Mouse (Mus musculus) CH12.LX (cell line): Measurements from ENCODE around the gene Wdfy2. TPM values are rescaled to one million over a fixed set of nuclear protein-coding genes. Genes with fewer than 3 reads are reported as not detected.

Source experiments
- DNase-seq: peaks from one replicate; pipeline ENCODE4 v3.0.0-alpha.2; 2013; ENCODE audit errors: extremely low read depth
- H3K27ac ChIP-seq: 2 replicates; pipeline ENCODE4 v1.5.1; 2012; ENCODE audit warnings: low read depth, mild to moderate bottlenecking, control low read depth, moderate library complexity; ENCODE audit not compliant: insufficient read depth
- H3K27me3 ChIP-seq: replicated peaks from 2 replicates; pipeline ENCODE3; 2012; ENCODE audit warnings: inconsistent platforms
- H3K36me3 ChIP-seq, 2 experiments: replicated peaks in 1 of 2; 2 replicates each; pipeline versions ENCODE3 to v1.6.1; 2012; ENCODE audit warnings: inconsistent platforms in 1 of 2, low read length in 1 of 2, mild to moderate bottlenecking in 1 of 2, mixed read lengths in 1 of 2, moderate library complexity in 1 of 2; ENCODE audit not compliant: control insufficient read depth in 1 of 2, insufficient read depth in 1 of 2
- H3K4me1 ChIP-seq, 2 experiments: 2 replicates each; pipeline ENCODE4 v1.6.1; 2012; ENCODE audit warnings: inconsistent platforms in 1 of 2, moderate library complexity in 1 of 2; ENCODE audit not compliant: insufficient read depth in 2 of 2, control insufficient read depth in 1 of 2
- H3K4me2 ChIP-seq: 2 replicates; pipeline ENCODE4 v1.6.1; 2012; ENCODE audit warnings: low read depth, mild to moderate bottlenecking, control low read depth; ENCODE audit not compliant: poor library complexity, insufficient read depth, severe bottlenecking
- H3K4me3 ChIP-seq, 3 experiments: fragments of 150-350 bp in 1 of 3; sonication (generic) in 1 of 3; replicated peaks in 1 of 3; 2 replicates each; pipeline versions ENCODE3 to v1.5.1; 2011 to 2012; ENCODE audit warnings: low read depth in 2 of 3, low read length in 2 of 3, mild to moderate bottlenecking in 2 of 3, moderate library complexity in 2 of 3, control low read depth in 1 of 3, improper control_type of control experiment in 1 of 3, inconsistent platforms in 1 of 3, mixed read lengths in 1 of 3; ENCODE audit not compliant: poor library complexity in 1 of 3
- H3K79me2 ChIP-seq: replicated peaks from 2 replicates; pipeline ENCODE4 v1.6.1; 2012; ENCODE audit warnings: mild to moderate bottlenecking, moderate library complexity; ENCODE audit not compliant: control insufficient read depth, poor library complexity, insufficient read depth, severe bottlenecking; ENCODE audit errors: extremely low read depth
- H3K9ac ChIP-seq: 2 replicates; pipeline ENCODE4 v1.6.1; 2012; ENCODE audit warnings: low read depth, mild to moderate bottlenecking, control low read depth, moderate library complexity; ENCODE audit not compliant: insufficient read depth
- H3K9me3 ChIP-seq: replicated peaks from 2 replicates; pipeline ENCODE3; 2012; ENCODE audit warnings: low read length, inconsistent platforms, mixed read lengths
- BHLHE40 ChIP-seq: IDR thresholded peaks from 2 replicates; pipeline ENCODE4 v1.6.1; 2011; ENCODE audit warnings: mild to moderate bottlenecking, low read depth, low read length, improper control_type of control experiment
- CHD1 ChIP-seq: IDR thresholded peaks from 2 replicates; pipeline ENCODE4 v1.6.1; 2012; ENCODE audit warnings: low read depth, low read length, improper control_type of control experiment, inconsistent platforms
- CHD2 ChIP-seq: IDR thresholded peaks from 2 replicates; pipeline ENCODE4 v1.6.1; 2011; ENCODE audit warnings: low read length, improper control_type of control experiment
- CTCF ChIP-seq, 2 experiments: IDR thresholded peaks in 1 of 2; conservative IDR thresholded peaks in 1 of 2; 2 replicates each; pipeline ENCODE4 v1.5.1; 2011 to 2012; ENCODE audit warnings: low read depth in 2 of 2, low read length in 2 of 2, improper control_type of control experiment in 1 of 2, inconsistent platforms in 1 of 2, mild to moderate bottlenecking in 1 of 2, moderate library complexity in 1 of 2
- E2F4 ChIP-seq: IDR thresholded peaks from 2 replicates; pipeline ENCODE4 v1.6.1; 2011; ENCODE audit warnings: low read depth, low read length, improper control_type of control experiment; ENCODE audit not compliant: insufficient replicate concordance
- ELF1 ChIP-seq: IDR thresholded peaks from 2 replicates; pipeline ENCODE4 v1.6.1; 2014; ENCODE audit warnings: low read depth, mild to moderate bottlenecking, inconsistent platforms, low read length, improper control_type of control experiment
- EP300 ChIP-seq: IDR thresholded peaks from 2 replicates; pipeline ENCODE4 v1.6.1; 2011; ENCODE audit warnings: low read length, improper control_type of control experiment
- ETS1 ChIP-seq: conservative IDR thresholded peaks from 2 replicates; pipeline ENCODE4 v1.6.1; 2012; ENCODE audit warnings: low read depth, mild to moderate bottlenecking, inconsistent platforms, low read length, improper control_type of control experiment, moderate library complexity
- GABPA ChIP-seq: IDR thresholded peaks from 2 replicates; pipeline ENCODE4 v1.6.1; 2012; ENCODE audit warnings: low read depth, low read length, improper control_type of control experiment, inconsistent platforms; ENCODE audit not compliant: insufficient replicate concordance
- HCFC1 ChIP-seq: IDR thresholded peaks from 2 replicates; pipeline ENCODE4 v1.6.1; 2012; ENCODE audit warnings: low read depth, mild to moderate bottlenecking, inconsistent platforms, low read length, improper control_type of control experiment
- IRF4 ChIP-seq: IDR thresholded peaks from 2 replicates; pipeline ENCODE4 v1.6.1; 2014; ENCODE audit warnings: low read depth, mild to moderate bottlenecking, inconsistent platforms, low read length, improper control_type of control experiment
- JUN ChIP-seq: IDR thresholded peaks from 2 replicates; pipeline ENCODE4 v1.6.1; 2011; ENCODE audit warnings: low read depth, mild to moderate bottlenecking, low read length, improper control_type of control experiment, moderate library complexity; ENCODE audit not compliant: insufficient read depth
- JUND ChIP-seq: conservative IDR thresholded peaks from 2 replicates; pipeline ENCODE4 v1.6.1; 2011; ENCODE audit warnings: low read depth, low read length, improper control_type of control experiment
- KAT2A ChIP-seq: IDR thresholded peaks from 2 replicates; pipeline ENCODE4 v1.6.1; 2012; ENCODE audit warnings: low read length, improper control_type of control experiment, inconsistent platforms; ENCODE audit not compliant: insufficient replicate concordance
- MAFK ChIP-seq: IDR thresholded peaks from 2 replicates; pipeline ENCODE4 v1.6.1; 2011; ENCODE audit warnings: low read length, improper control_type of control experiment; ENCODE audit not compliant: insufficient replicate concordance
- MAX ChIP-seq: IDR thresholded peaks from 2 replicates; pipeline ENCODE4 v1.6.1; 2011; ENCODE audit warnings: low read length, improper control_type of control experiment
- MAZ ChIP-seq: IDR thresholded peaks from 2 replicates; pipeline ENCODE4 v1.6.1; 2012; ENCODE audit warnings: low read depth, mild to moderate bottlenecking, inconsistent platforms, low read length, improper control_type of control experiment, moderate library complexity
- MEF2A ChIP-seq: IDR thresholded peaks from 2 replicates; pipeline ENCODE4 v1.6.1; 2014; ENCODE audit warnings: low read depth, mild to moderate bottlenecking, inconsistent platforms, low read length, improper control_type of control experiment, borderline replicate concordance
- MXI1 ChIP-seq: IDR thresholded peaks from 2 replicates; pipeline ENCODE4 v1.6.1; 2011; ENCODE audit warnings: mild to moderate bottlenecking, low read depth, low read length, improper control_type of control experiment
- MYC ChIP-seq: IDR thresholded peaks from 2 replicates; pipeline ENCODE4 v1.6.1; 2011; ENCODE audit warnings: low read depth, mild to moderate bottlenecking, improper control_type of control experiment, low read length
- NELFE ChIP-seq: IDR thresholded peaks from 2 replicates; pipeline ENCODE4 v1.6.1; 2011; ENCODE audit warnings: low read depth, low read length, improper control_type of control experiment
- NRF1 ChIP-seq: IDR thresholded peaks from 2 replicates; pipeline ENCODE4 v1.6.1; 2014; ENCODE audit warnings: low read depth, mild to moderate bottlenecking, inconsistent platforms, low read length, improper control_type of control experiment, moderate library complexity
- PAX5 ChIP-seq: IDR thresholded peaks from 2 replicates; pipeline ENCODE4 v1.6.1; 2012; ENCODE audit warnings: low read length, inconsistent platforms, mixed read lengths
- POLR2A ChIP-seq: IDR thresholded peaks from 2 replicates; pipeline ENCODE4 v1.6.1; 2011; ENCODE audit warnings: low read depth, mild to moderate bottlenecking, improper control_type of control experiment, low read length
- POLR2AphosphoS2 ChIP-seq: IDR thresholded peaks from 2 replicates; pipeline ENCODE4 v1.6.1; 2011; ENCODE audit warnings: low read depth, low read length, improper control_type of control experiment
- RAD21 ChIP-seq: IDR thresholded peaks from 2 replicates; pipeline ENCODE4 v1.6.1; 2011; ENCODE audit warnings: low read depth, mild to moderate bottlenecking, low read length, improper control_type of control experiment, moderate library complexity
- RCOR1 ChIP-seq: conservative IDR thresholded peaks from 2 replicates; pipeline ENCODE4 v1.6.1; 2012; ENCODE audit warnings: low read depth, mild to moderate bottlenecking, inconsistent platforms, low read length, improper control_type of control experiment
- SIN3A ChIP-seq: IDR thresholded peaks from 2 replicates; pipeline ENCODE4 v1.6.1; 2012; ENCODE audit warnings: low read length, improper control_type of control experiment, inconsistent platforms
- SMC3 ChIP-seq: IDR thresholded peaks from 2 replicates; pipeline ENCODE4 v1.6.1; 2011; ENCODE audit warnings: low read depth, low read length, improper control_type of control experiment
- TBP ChIP-seq: conservative IDR thresholded peaks from 2 replicates; pipeline ENCODE4 v1.6.1; 2011; ENCODE audit warnings: low read depth, low read length, improper control_type of control experiment
- TCF12 ChIP-seq: IDR thresholded peaks from 2 replicates; pipeline ENCODE4 v1.6.1; 2014; ENCODE audit warnings: low read depth, mild to moderate bottlenecking, inconsistent platforms, low read length, improper control_type of control experiment
- UBTF ChIP-seq: IDR thresholded peaks from 2 replicates; pipeline ENCODE4 v1.6.1; 2012; ENCODE audit warnings: low read depth, mild to moderate bottlenecking, inconsistent platforms, low read length, improper control_type of control experiment, moderate library complexity
- USF1 ChIP-seq: IDR thresholded peaks from 2 replicates; pipeline ENCODE4 v1.6.1; 2014; ENCODE audit warnings: low read depth, mild to moderate bottlenecking, inconsistent platforms, low read length, improper control_type of control experiment
- USF2 ChIP-seq: conservative IDR thresholded peaks from 2 replicates; pipeline ENCODE4 v1.6.1; 2011; ENCODE audit warnings: low read depth, low read length, improper control_type of control experiment
- ZC3H11A ChIP-seq: IDR thresholded peaks from 2 replicates; pipeline ENCODE4 v1.6.1; 2012; ENCODE audit warnings: low read depth, mild to moderate bottlenecking, inconsistent platforms, low read length, improper control_type of control experiment
- ZKSCAN1 ChIP-seq: IDR thresholded peaks from 2 replicates; pipeline ENCODE4 v1.6.1; 2012; ENCODE audit warnings: low read depth, inconsistent platforms, low read length, improper control_type of control experiment, borderline replicate concordance
- ZMIZ1 ChIP-seq: IDR thresholded peaks from 2 replicates; pipeline ENCODE4 v1.6.1; 2012; ENCODE audit warnings: low read depth, mild to moderate bottlenecking, inconsistent platforms, low read length, improper control_type of control experiment
- ZNF384 ChIP-seq: IDR thresholded peaks from 2 replicates; pipeline ENCODE4 v1.6.1; 2012; ENCODE audit warnings: low read depth, low read length, improper control_type of control experiment, inconsistent platforms
- dilution Hi-C: fragments of 300-500 bp; cut with MboI; formaldehyde crosslinking; loops from 2 replicates; pipeline ENCODE4 v1.14.3; 2020; ENCODE audit warnings: low sequenced_read_pairs; ENCODE audit not compliant: extremely low pct_unique_long_range_greater_than_20kb, extremely low pct_ligation_motif_present
- in situ Hi-C: fragments of 300-500 bp; cut with MboI; formaldehyde crosslinking; loops from 3 replicates; pipeline ENCODE4 v1.14.3; 2019; ENCODE audit warnings: low sequenced_read_pairs, low pct_ligation_motif_present, low pct_unique_long_range_greater_than_20kb, mixed read lengths
- polyA plus RNA-seq: library from polyadenylated mRNA; unstranded; fragments of >175 nt; gene quantifications from 2 replicates; pipeline ENCODE4 v1.2.1, GENCODE M21; 2012; ENCODE audit warnings: low read depth; ENCODE audit not compliant: insufficient read length
- total RNA-seq, 2 experiments: library from RNA; depleted of rRNA; stranded (reverse); fragments of 300-350 nt in 1 of 2; fragments of >200 nt in 1 of 2; gene quantifications; 2 replicates each; pipeline ENCODE4 v1.2.3; 2012 to 2014

Wdfy2 gene
- total and polyA plus RNA-seq, 3 experiments: 6.3 to 6.7 (median 6.6) TPM

DNA sequence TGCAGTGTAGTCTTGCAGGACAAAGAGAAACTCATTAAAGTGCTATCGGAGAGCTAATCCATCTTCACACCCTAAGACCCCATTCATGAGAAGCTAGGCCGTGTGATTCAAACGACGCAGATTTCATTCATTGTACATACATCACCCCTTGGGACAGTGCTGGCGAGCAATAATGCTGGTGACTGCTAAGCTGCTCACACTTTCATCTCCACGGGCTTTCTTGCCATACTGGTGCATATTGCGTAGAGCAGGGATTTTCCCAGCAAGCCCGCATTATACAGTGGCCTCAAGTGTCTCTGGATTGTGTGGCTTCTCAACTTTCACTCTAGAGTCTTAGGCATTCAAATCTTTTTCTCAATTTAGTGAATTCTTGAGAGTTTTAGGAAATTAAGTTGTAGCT is 36.9 kb downstream of the Wdfy2 start:
- TF ChIP-seq GABPA (no peak), USF2 (no peak), SIN3A (0 out of 2 replicates have a peak, but pooled peaks have one; percentile 21), NRF1 (0 out of 2 replicates have a peak, but pooled peaks have one; percentile 12), CHD2 (0 out of 2 replicates have a peak, but pooled peaks have one; percentile 61), TBP (no peak), HCFC1 (no peak), E2F4 (no peak), CTCF (conservative IDR thresholded peaks at IDR 0.05 in 1 of 2, IDR thresholded peaks at IDR 0.05 in 1 of 2; ENCODE audit: low read depth in 2 of 2, low read length in 2 of 2) (no peak), MAFK (peak; percentile 52; the same call in 1 of the 2 replicates), USF1 (no peak), JUND (no peak), KAT2A (0 out of 2 replicates have a peak, but pooled peaks have one; percentile 35), IRF4 (peak; percentile 53; the same call in 1 of the 2 replicates), RCOR1 (no peak), CHD1 (no peak), MYC (no peak), EP300 (peak; percentile 65), TCF12 (no peak), RAD21 (no peak), ZC3H11A (no peak), ZNF384 (no peak), JUN (no peak), POLR2AphosphoS2 (no peak), UBTF (no peak), POLR2A (no peak), ZMIZ1 (no peak), BHLHE40 (peak; percentile 75), PAX5 (no peak), NELFE (no peak), ETS1 (peak; percentile 52; the same call in 1 of the 2 replicates), ELF1 (no peak), MXI1 (peak; percentile 44; the same call in 1 of the 2 replicates), MAZ (no peak), MEF2A (peak; percentile 40; the same call in 1 of the 2 replicates), ZKSCAN1 (no peak), SMC3 (0 out of 2 replicates have a peak, but pooled peaks have one; percentile 2), MAX (peak; percentile 40; the same call in 1 of the 2 replicates)
- Histone ChIP-seq H3K36me3 (no peaks in the 10 kb centered on the region), H3K9ac (no peak overlapping the region), H3K27ac (no peak overlapping the region), H3K9me3 (peaks cover 5% of the 10 kb centered on the region), H3K4me2 (0 out of 2 replicates have a peak overlapping the region, but pooled peaks have one; percentile 4), H3K4me3 (no peak overlapping the region), H3K79me2 (no peaks in the 10 kb centered on the region), H3K27me3 (no peaks in the 10 kb centered on the region), H3K4me1 (peaks cover 10 to 65% of the 10 kb centered on the region in 2 experiments; a peak in 3 of 4 replicates)
- dilution Hi-C loops (no loop called here), in situ Hi-C loops (no loop called here)
- peak; percentile 54 for DNase-seq
